30 mouse cellular contexts compared by ENCODE assay signal in genomic region chr7:83050011-83050410, GRCm38 (mm10).
DNase-seq lines count a peak whose midpoint lies in the region; ATAC-seq and TF ChIP-seq lines count a peak whose summit lies in the region.
"Had no signal": no experiment of that assay in that cellular context is flagged by ENCODE, and none has a peak within 500 bp of the region (broad histone marks: within the 10 kb centered on the region; RNA-seq: fewer than 3 reads in every experiment).

No protein-coding gene starts in this region.

- WGBS in hindbrain, embryonic 10.5 days = 25% methylated on average over 3 of the region's 3 CpGs
- 14% methylated on average over 3 of the region's 3 CpGs for WGBS in hindbrain, embryonic 13.5 days
- WGBS in midbrain, embryonic 11.5 days = 22% methylated on average over 3 of the region's 3 CpGs
- WGBS in midbrain, embryonic 16.5 days = 11% methylated on average over 3 of the region's 3 CpGs
- 72% methylated on average over 3 of the region's 3 CpGs for WGBS in limb, embryonic 10.5 days
- WGBS in midbrain, embryonic 14.5 days = 6% methylated on average over 3 of the region's 3 CpGs
- 70% methylated on average over 3 of the region's 3 CpGs for WGBS in heart, adult 2 months

- ATAC-seq in hindbrain, embryonic 13.5 days (ENCODE audit: low FRiP score) = no peak
- peak; percentile 72 for ATAC-seq in midbrain, embryonic 11.5 days (ENCODE audit: low FRiP score)
- no peak for ATAC-seq in midbrain, embryonic 16.5 days
- ATAC-seq in midbrain, embryonic 14.5 days (ENCODE audit: low FRiP score, low TSS enrichment) = no peak
- ATAC-seq: CD4-positive, CD25-positive, alpha-beta regulatory T cell, adult 4 months; forebrain, embryonic 15.5 days; hindbrain, postnatal 0 days; inflammation-experienced regulatory T-cells, adult 6 months; intestine, embryonic 16.5 days had no signal

- no peaks in the 10 kb centered on the region for H3K36me3 ChIP-seq in hindbrain, embryonic 10.5 days
- no peaks in the 10 kb centered on the region for H3K36me3 ChIP-seq in hindbrain, embryonic 13.5 days
- H3K36me3 ChIP-seq in midbrain, embryonic 11.5 days (ENCODE audit: control insufficient read depth, insufficient read depth, low read length) = no peaks in the 10 kb centered on the region
- no peaks in the 10 kb centered on the region for H3K36me3 ChIP-seq in midbrain, embryonic 16.5 days (ENCODE audit: control insufficient read depth, insufficient read depth, low read length)
- H3K36me3 ChIP-seq in limb, embryonic 10.5 days = no peaks in the 10 kb centered on the region
- no peaks in the 10 kb centered on the region for H3K36me3 ChIP-seq in midbrain, embryonic 14.5 days (ENCODE audit: control insufficient read depth, insufficient read depth, low read length)
- H3K36me3 ChIP-seq in heart, adult 2 months (ENCODE audit: control insufficient read depth, insufficient read depth, low read length) = no peaks in the 10 kb centered on the region
- H3K36me3 ChIP-seq: embryonic facial prominence, embryonic 10.5 days; embryonic facial prominence, embryonic 13.5 days; forebrain, embryonic 15.5 days; heart, embryonic 12.5 days; heart, embryonic 15.5 days; hindbrain, embryonic 12.5 days had no signal

- H3K4me1 ChIP-seq in hindbrain, embryonic 10.5 days (replicated peaks) = peaks cover 10% of the 10 kb centered on the region; the same call in 1 of the 2 replicates
- H3K4me1 ChIP-seq in hindbrain, embryonic 13.5 days (replicated peaks) = no peaks in the 10 kb centered on the region; the same call in 1 of the 2 replicates
- H3K4me1 ChIP-seq in midbrain, embryonic 11.5 days (ENCODE audit: control insufficient read depth, insufficient read depth, low read length) = no peaks in the 10 kb centered on the region
- H3K4me1 ChIP-seq in midbrain, embryonic 16.5 days (ENCODE audit: control insufficient read depth, insufficient read depth, low read length) = no peaks in the 10 kb centered on the region
- peaks cover 4% of the 10 kb centered on the region; the same call in 1 of the 2 replicates for H3K4me1 ChIP-seq in limb, embryonic 10.5 days
- no peaks in the 10 kb centered on the region for H3K4me1 ChIP-seq in midbrain, embryonic 14.5 days (ENCODE audit: control insufficient read depth, insufficient read depth, low read length)
- H3K4me1 ChIP-seq in heart, adult 2 months (ENCODE audit: control insufficient read depth, insufficient read depth, low read length) = no peaks in the 10 kb centered on the region
- H3K4me1 ChIP-seq: embryonic facial prominence, embryonic 13.5 days; forebrain, embryonic 15.5 days; heart, embryonic 12.5 days; heart, embryonic 15.5 days had no signal

- TF ChIP-seq EP300 in heart, adult 2 months (IDR thresholded peaks at IDR 0.05; ENCODE audit: insufficient read depth, low read depth, low read length) = no peak

- TF ChIP-seq CTCF in heart, adult 2 months (IDR thresholded peaks at IDR 0.05) = no peak

- no peak overlapping the region for H3K4me2 ChIP-seq in hindbrain, embryonic 13.5 days
- H3K4me2 ChIP-seq in midbrain, embryonic 11.5 days = no peak overlapping the region
- H3K4me2 ChIP-seq in midbrain, embryonic 16.5 days (ENCODE audit: low read length) = no peak overlapping the region
- H3K4me2 ChIP-seq in midbrain, embryonic 14.5 days (ENCODE audit: low read length) = no peak overlapping the region
- H3K4me2 ChIP-seq: embryonic facial prominence, embryonic 13.5 days; forebrain, embryonic 15.5 days; heart, embryonic 12.5 days; heart, embryonic 15.5 days; hindbrain, embryonic 12.5 days had no signal

- no peak for TF ChIP-seq POLR2A in heart, adult 2 months (IDR thresholded peaks at IDR 0.05; ENCODE audit: insufficient read depth, low read depth, low read length)

- no peaks in the 10 kb centered on the region for H3K9me3 ChIP-seq in hindbrain, embryonic 10.5 days
- no peaks in the 10 kb centered on the region for H3K9me3 ChIP-seq in hindbrain, embryonic 13.5 days
- no peaks in the 10 kb centered on the region; the same call in 1 of the 2 replicates for H3K9me3 ChIP-seq in midbrain, embryonic 11.5 days (ENCODE audit: control insufficient read depth, low read length)
- H3K9me3 ChIP-seq in midbrain, embryonic 16.5 days (replicated peaks; ENCODE audit: control insufficient read depth, low read length, poor library complexity, severe bottlenecking) = no peaks in the 10 kb centered on the region
- no peaks in the 10 kb centered on the region for H3K9me3 ChIP-seq in limb, embryonic 10.5 days (replicated peaks)
- no peaks in the 10 kb centered on the region for H3K9me3 ChIP-seq in midbrain, embryonic 14.5 days (ENCODE audit: control insufficient read depth, low read length)
- H3K9me3 ChIP-seq: embryonic facial prominence, embryonic 10.5 days; embryonic facial prominence, embryonic 13.5 days; forebrain, embryonic 15.5 days; heart, embryonic 15.5 days; hindbrain, embryonic 12.5 days had no signal

- H3K27ac ChIP-seq in hindbrain, embryonic 10.5 days = peak overlapping the region; percentile 56; the same call in 1 of the 2 replicates
- no peak overlapping the region for H3K27ac ChIP-seq in hindbrain, embryonic 13.5 days
- 0 out of 2 replicates have a peak overlapping the region, but pooled peaks have one; percentile 12 for H3K27ac ChIP-seq in midbrain, embryonic 11.5 days (ENCODE audit: low read depth, low read length)
- no peak overlapping the region for H3K27ac ChIP-seq in midbrain, embryonic 16.5 days (ENCODE audit: low read length)
- 0 out of 2 replicates have a peak overlapping the region, but pooled peaks have one; percentile 12 for H3K27ac ChIP-seq in limb, embryonic 10.5 days
- H3K27ac ChIP-seq in midbrain, embryonic 14.5 days (replicated peaks; ENCODE audit: low read depth, low read length) = 0 out of 2 replicates have a peak overlapping the region, but pooled peaks have one; percentile 13
- H3K27ac ChIP-seq in heart, adult 2 months = no peak overlapping the region
- H3K27ac ChIP-seq: embryonic facial prominence, embryonic 10.5 days; embryonic facial prominence, embryonic 13.5 days; forebrain, embryonic 15.5 days; gastrocnemius, adult 2 months; heart, embryonic 15.5 days; hindbrain, embryonic 12.5 days; hindbrain, postnatal 0 days had no signal

- H3K4me3 ChIP-seq in hindbrain, embryonic 10.5 days = no peak overlapping the region
- no peak overlapping the region for H3K4me3 ChIP-seq in hindbrain, embryonic 13.5 days
- no peak overlapping the region for H3K4me3 ChIP-seq in midbrain, embryonic 11.5 days (ENCODE audit: low read depth, low read length)
- no peak overlapping the region for H3K4me3 ChIP-seq in midbrain, embryonic 16.5 days (ENCODE audit: low read depth, low read length)
- H3K4me3 ChIP-seq in limb, embryonic 10.5 days = no peak overlapping the region
- no peak overlapping the region for H3K4me3 ChIP-seq in midbrain, embryonic 14.5 days (replicated peaks; ENCODE audit: low read depth, low read length)
- no peak overlapping the region for H3K4me3 ChIP-seq in heart, adult 2 months
- H3K4me3 ChIP-seq: embryonic facial prominence, embryonic 10.5 days; embryonic facial prominence, embryonic 13.5 days; erythroblast, embryonic 14.5 days; forebrain, embryonic 15.5 days; gastrocnemius, adult 2 months; heart, embryonic 12.5 days; heart, embryonic 15.5 days; hindbrain, embryonic 12.5 days had no signal

- H3K9ac ChIP-seq in hindbrain, embryonic 13.5 days = no peak overlapping the region
- H3K9ac ChIP-seq in midbrain, embryonic 11.5 days (ENCODE audit: low read length) = no peak overlapping the region
- no peak overlapping the region for H3K9ac ChIP-seq in midbrain, embryonic 16.5 days (ENCODE audit: low read depth, low read length)
- no peak overlapping the region for H3K9ac ChIP-seq in midbrain, embryonic 14.5 days (replicated peaks; ENCODE audit: low read length)
- no peak overlapping the region for H3K9ac ChIP-seq in heart, adult 2 months (ENCODE audit: low read depth, low read length)
- H3K9ac ChIP-seq: embryonic facial prominence, embryonic 13.5 days; forebrain, embryonic 15.5 days; heart, embryonic 12.5 days; heart, embryonic 15.5 days; hindbrain, embryonic 12.5 days had no signal

- intact Hi-C loops in heart, adult 2 months (cut with DNase I) = loop anchor here (10.0 kb wide), 1 partner anchor 135 kb away; no protein-coding TSS in a partner anchor

- H3K27me3 ChIP-seq in hindbrain, embryonic 10.5 days (ENCODE audit: insufficient read depth, poor library complexity, severe bottlenecking) = no peaks in the 10 kb centered on the region
- no peaks in the 10 kb centered on the region for H3K27me3 ChIP-seq in hindbrain, embryonic 13.5 days
- H3K27me3 ChIP-seq in midbrain, embryonic 11.5 days (ENCODE audit: control insufficient read depth, insufficient read depth, low read length) = no peaks in the 10 kb centered on the region
- no peaks in the 10 kb centered on the region for H3K27me3 ChIP-seq in midbrain, embryonic 16.5 days (ENCODE audit: control insufficient read depth, insufficient read depth, low read depth, low read length)
- H3K27me3 ChIP-seq in limb, embryonic 10.5 days (ENCODE audit: low read depth, poor library complexity, severe bottlenecking) = no peaks in the 10 kb centered on the region
- H3K27me3 ChIP-seq in midbrain, embryonic 14.5 days (ENCODE audit: control insufficient read depth, insufficient read depth, low read length) = no peaks in the 10 kb centered on the region
- H3K27me3 ChIP-seq in heart, adult 2 months (ENCODE audit: control insufficient read depth, insufficient read depth, low read length) = no peaks in the 10 kb centered on the region
- H3K27me3 ChIP-seq: embryonic facial prominence, embryonic 13.5 days; forebrain, embryonic 15.5 days; heart, embryonic 12.5 days; heart, embryonic 15.5 days; hindbrain, embryonic 12.5 days had no signal

- peak; percentile 18 for DNase-seq in hindbrain, embryonic 10.5 days (ENCODE audit: low spot score)
- DNase-seq in midbrain, embryonic 11.5 days (ENCODE audit: low spot score, missing footprints) = peak; percentile 90
- no peak for DNase-seq in limb, embryonic 10.5 days (ENCODE audit: low spot score)
- peak; percentile 20 for DNase-seq in midbrain, embryonic 14.5 days
- no peak for DNase-seq in heart, adult 2 months
- DNase-seq: adrenal gland, adult 2 months; adrenal gland, postnatal 14 days; cerebellum, adult 11-12 months; cerebellum, adult 8-10 months; cerebellum, postnatal 10 days; cerebellum, postnatal 36 days; embryo, embryonic 11 days; gastrocnemius, adult 2 months; gastrocnemius, postnatal 14 days; heart, adult 11 months; heart, postnatal 10 days; heart, postnatal 36 days had no signal

- H3K79me2 ChIP-seq in heart, adult 2 months (replicated peaks; ENCODE audit: control insufficient read depth, insufficient read depth, low read length) = no peaks in the 10 kb centered on the region

Comparison
In these comparisons a context has a peak if more than half of its experiments do, and no peak if none do; other contexts are left out.
1. H3K27ac ChIP-seq: peak in hindbrain, embryonic 10.5 days (single experiment), midbrain, embryonic 11.5 days (single experiment), limb, embryonic 10.5 days (single experiment) and midbrain, embryonic 14.5 days (single experiment); none in hindbrain, embryonic 13.5 days (single experiment), midbrain, embryonic 16.5 days (single experiment) and heart, adult 2 months (single experiment).
2. DNase-seq: peak in hindbrain, embryonic 10.5 days (single experiment), midbrain, embryonic 11.5 days (single experiment) and midbrain, embryonic 14.5 days (single experiment); none in limb, embryonic 10.5 days (single experiment) and heart, adult 2 months (0 of 2).